Mouse (Mus musculus): ENCODE data around the gene Cox6a1. TPM values are rescaled to one million over a fixed set of nuclear protein-coding genes. Genes with fewer than 3 reads are reported as not detected.
A peak's percentile ranks its signal among the peaks of the same experiment; 100 is the strongest.
"Not testable (repeated sequence)": the region's sequence is repeated elsewhere in the genome, so short reads cannot be mapped to it uniquely, and the experiment has no call there.

Gene Cox6a1
- polyA plus RNA-seq, 1 experiment from 2014 or later = 911 TPM

DNA sequence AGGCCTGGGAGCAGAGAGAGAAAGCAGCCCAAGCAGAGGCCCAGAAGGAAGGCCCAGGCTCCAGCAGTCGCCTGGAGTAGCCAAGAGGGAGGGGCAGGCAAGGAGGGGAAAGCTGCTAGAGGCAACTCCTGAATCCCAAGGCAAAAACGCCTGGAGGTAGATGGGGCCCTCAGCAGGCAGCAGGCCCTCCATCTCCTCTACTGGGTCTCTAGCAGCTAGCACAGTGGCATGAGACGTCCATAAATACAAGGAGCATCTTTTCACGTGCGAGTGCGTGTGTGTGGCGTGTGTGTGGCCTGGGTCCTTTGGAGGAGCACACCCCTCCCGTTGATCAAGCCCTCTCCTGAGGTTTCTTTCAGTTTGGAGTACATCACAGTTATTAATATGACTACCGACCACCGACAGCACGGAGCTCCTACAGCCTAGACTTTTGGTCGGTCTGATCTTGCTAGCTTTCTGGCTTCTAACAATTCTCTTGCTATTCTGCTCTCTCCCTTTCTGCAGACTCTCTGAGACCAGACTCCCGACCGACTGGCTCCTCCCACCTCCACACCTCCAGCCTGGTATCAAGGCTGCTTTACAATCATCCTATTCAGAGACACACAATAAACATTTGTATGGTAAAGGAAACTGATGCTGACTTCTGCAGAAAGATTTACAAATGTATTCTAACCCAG is 31.7 kb downstream of the Cox6a1 start:
- Histone ChIP-seq H3K27me3 (ENCODE audit: control insufficient read depth, insufficient read depth, low read length) (no peaks in the 10 kb centered on the region), H3K27ac (ENCODE audit: low read depth, low read length) (peak overlapping the region; percentile 52; the same call in 1 of the 2 replicates), H3K4me1 (ENCODE audit: control insufficient read depth, insufficient read depth, low read length) (peaks cover 37% of the 10 kb centered on the region), H3K4me2 (replicated peaks; ENCODE audit: low read depth, low read length) (peak overlapping the region; percentile 13), H3K9me3 (ENCODE audit: control insufficient read depth, low read length) (no peaks in the 10 kb centered on the region), H3K9ac (ENCODE audit: low read depth, low read length) (peak overlapping the region; percentile 18), H3K36me3 (ENCODE audit: control insufficient read depth, insufficient read depth, low read length) (no peaks in the 10 kb centered on the region), H3K4me3 (ENCODE audit: low read length) (no peak overlapping the region)
- 10% methylated on average over 14 of the region's 14 CpGs for WGBS
- ATAC-seq (ENCODE audit: low FRiP score, low TSS enrichment) = no peak

DNA sequence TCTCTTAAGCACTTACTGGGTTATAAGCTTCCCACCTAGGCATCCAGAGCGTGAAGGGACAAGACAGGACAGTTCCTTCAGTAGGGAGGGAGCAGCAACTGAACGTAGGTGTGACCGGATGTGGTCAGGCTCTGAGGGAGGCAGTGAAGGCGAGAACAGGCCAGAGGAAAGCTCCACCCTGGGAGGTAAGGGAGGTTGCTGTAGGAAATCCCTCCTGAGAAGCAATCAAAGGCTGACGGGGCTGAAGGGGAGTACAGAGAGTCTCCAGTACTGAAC is 35.2 kb downstream of the Cox6a1 start:
- Histone ChIP-seq H3K27ac (ENCODE audit: low read depth, low read length) (no peak overlapping the region), H3K9me3 (ENCODE audit: control insufficient read depth, low read length) (no peaks in the 10 kb centered on the region), H3K36me3 (ENCODE audit: control insufficient read depth, insufficient read depth, low read length) (no peaks in the 10 kb centered on the region), H3K4me2 (replicated peaks; ENCODE audit: low read depth, low read length) (no peak overlapping the region), H3K4me1 (ENCODE audit: control insufficient read depth, insufficient read depth, low read length) (peaks cover 31% of the 10 kb centered on the region), H3K27me3 (ENCODE audit: control insufficient read depth, insufficient read depth, low read length) (no peaks in the 10 kb centered on the region), H3K9ac (ENCODE audit: low read depth, low read length) (no peak overlapping the region), H3K4me3 (ENCODE audit: low read length) (no peak overlapping the region)
- 42% methylated on average over 5 of the region's 5 CpGs for WGBS
- ATAC-seq (ENCODE audit: low FRiP score, low TSS enrichment) = no peak

- Histone ChIP-seq H3K27me3 (ENCODE audit: control insufficient read depth, insufficient read depth, low read length) (no peaks in the 10 kb centered on the region), H3K4me2 (replicated peaks; ENCODE audit: low read depth, low read length) (no peak overlapping the region), H3K9ac (ENCODE audit: low read depth, low read length) (no peak overlapping the region), H3K27ac (ENCODE audit: low read depth, low read length) (no peak overlapping the region), H3K36me3 (ENCODE audit: control insufficient read depth, insufficient read depth, low read length) (no peaks in the 10 kb centered on the region), H3K9me3 (ENCODE audit: control insufficient read depth, low read length) (no peaks in the 10 kb centered on the region), H3K4me1 (ENCODE audit: control insufficient read depth, insufficient read depth, low read length) (peaks cover 25% of the 10 kb centered on the region), H3K4me3 (ENCODE audit: low read length) (no peak overlapping the region)
- 53% methylated on average over 10 of the region's 10 CpGs for WGBS
- no peak for ATAC-seq (ENCODE audit: low FRiP score, low TSS enrichment)
These were observed 35.7 kb downstream of the Cox6a1 start for GRCm38 (mm10) chr5:115312816-115313667.

GRCm38 (mm10) chr5:115312354-115312753 is 36.4 kb downstream of the Cox6a1 start:
- H3K27me3 ChIP-seq (ENCODE audit: control insufficient read depth, insufficient read depth, low read length) = no peaks in the 10 kb centered on the region
- no peaks in the 10 kb centered on the region for H3K36me3 ChIP-seq (ENCODE audit: control insufficient read depth, insufficient read depth, low read length)
- 85% methylated on average over 4 of the region's 4 CpGs for WGBS
- no peaks in the 10 kb centered on the region for H3K9me3 ChIP-seq (ENCODE audit: control insufficient read depth, low read length)
- peaks cover 18% of the 10 kb centered on the region for H3K4me1 ChIP-seq (ENCODE audit: control insufficient read depth, insufficient read depth, low read length)
- H3K27ac ChIP-seq (ENCODE audit: low read depth, low read length) = no peak overlapping the region
- H3K4me3 ChIP-seq (ENCODE audit: low read length) = no peak overlapping the region
- no peak overlapping the region for H3K4me2 ChIP-seq (replicated peaks; ENCODE audit: low read depth, low read length)
- no peak for ATAC-seq (ENCODE audit: low FRiP score, low TSS enrichment)
- H3K9ac ChIP-seq (ENCODE audit: low read depth, low read length) = no peak overlapping the region

- H3K9ac ChIP-seq (ENCODE audit: low read depth, low read length); H3K27ac ChIP-seq (ENCODE audit: low read depth, low read length); H3K4me2 ChIP-seq (replicated peaks; ENCODE audit: low read depth, low read length); H3K27me3 ChIP-seq (ENCODE audit: control insufficient read depth, insufficient read depth, low read length); ATAC-seq (ENCODE audit: low FRiP score, low TSS enrichment); H3K9me3 ChIP-seq (ENCODE audit: control insufficient read depth, low read length); H3K4me3 ChIP-seq (ENCODE audit: low read length): not testable (repeated sequence)
- H3K4me1 ChIP-seq (ENCODE audit: control insufficient read depth, insufficient read depth, low read length) = peaks cover 17% of the 10 kb centered on the region
- 73% methylated on average over 3 of the region's 7 CpGs for WGBS
- H3K36me3 ChIP-seq (ENCODE audit: control insufficient read depth, insufficient read depth, low read length) = peaks cover 23% of the 10 kb centered on the region
These were observed 46.6 kb downstream of the Cox6a1 start for GRCm38 (mm10) chr5:115302190-115302589.

- Histone ChIP-seq H3K9me3 (ENCODE audit: control insufficient read depth, low read length) (no peaks in the 10 kb centered on the region), H3K4me3 (ENCODE audit: low read length) (peak overlapping the region; percentile 93), H3K27ac (ENCODE audit: low read depth, low read length) (peak overlapping the region; percentile 78), H3K4me1 (ENCODE audit: control insufficient read depth, insufficient read depth, low read length) (peaks cover 17% of the 10 kb centered on the region), H3K36me3 (ENCODE audit: control insufficient read depth, insufficient read depth, low read length) (peaks cover 28% of the 10 kb centered on the region), H3K4me2 (replicated peaks; ENCODE audit: low read depth, low read length) (peak overlapping the region; percentile 78), H3K9ac (ENCODE audit: low read depth, low read length) (peak overlapping the region; percentile 60; the same call in 1 of the 2 replicates), H3K27me3 (ENCODE audit: control insufficient read depth, insufficient read depth, low read length) (no peaks in the 10 kb centered on the region)
- WGBS = 19% methylated on average over 13 of the region's 13 CpGs
- ATAC-seq (ENCODE audit: low FRiP score, low TSS enrichment) = no peak
These were observed 47.2 kb downstream of the Cox6a1 start for GRCm38 (mm10) chr5:115301615-115302014.

- peak within 1 kb of the TSS; percentile 93 for H3K4me3 ChIP-seq (ENCODE audit: low read length)
- peak within 1 kb of the TSS; percentile 95 for H3K27ac ChIP-seq (ENCODE audit: low read depth, low read length)
- peak; percentile 98 for ATAC-seq (ENCODE audit: low FRiP score, low TSS enrichment)
- H3K4me1 ChIP-seq (ENCODE audit: control insufficient read depth, insufficient read depth, low read length) = peaks cover 17% of the 10 kb centered on the region
- peak within 1 kb of the TSS; percentile 93 for H3K9ac ChIP-seq (ENCODE audit: low read depth, low read length)
- H3K36me3 ChIP-seq (ENCODE audit: control insufficient read depth, insufficient read depth, low read length) = peaks cover 34% of the 10 kb centered on the region
- no peaks in the 10 kb centered on the region for H3K27me3 ChIP-seq (ENCODE audit: control insufficient read depth, insufficient read depth, low read length)
- no peaks in the 10 kb centered on the region for H3K9me3 ChIP-seq (ENCODE audit: control insufficient read depth, low read length)
- peak within 1 kb of the TSS; percentile 78 for H3K4me2 ChIP-seq (replicated peaks; ENCODE audit: low read depth, low read length)
- under 1% methylated on average over 63 of the region's 66 CpGs for WGBS
These were observed 47.8 kb downstream of the Cox6a1 start, which contains the start of gene Dynll1 for GRCm38 (mm10) chr5:115300792-115301614. TSS of gene Dynll1 (minus strand) at chr5:115300999.

DNA sequence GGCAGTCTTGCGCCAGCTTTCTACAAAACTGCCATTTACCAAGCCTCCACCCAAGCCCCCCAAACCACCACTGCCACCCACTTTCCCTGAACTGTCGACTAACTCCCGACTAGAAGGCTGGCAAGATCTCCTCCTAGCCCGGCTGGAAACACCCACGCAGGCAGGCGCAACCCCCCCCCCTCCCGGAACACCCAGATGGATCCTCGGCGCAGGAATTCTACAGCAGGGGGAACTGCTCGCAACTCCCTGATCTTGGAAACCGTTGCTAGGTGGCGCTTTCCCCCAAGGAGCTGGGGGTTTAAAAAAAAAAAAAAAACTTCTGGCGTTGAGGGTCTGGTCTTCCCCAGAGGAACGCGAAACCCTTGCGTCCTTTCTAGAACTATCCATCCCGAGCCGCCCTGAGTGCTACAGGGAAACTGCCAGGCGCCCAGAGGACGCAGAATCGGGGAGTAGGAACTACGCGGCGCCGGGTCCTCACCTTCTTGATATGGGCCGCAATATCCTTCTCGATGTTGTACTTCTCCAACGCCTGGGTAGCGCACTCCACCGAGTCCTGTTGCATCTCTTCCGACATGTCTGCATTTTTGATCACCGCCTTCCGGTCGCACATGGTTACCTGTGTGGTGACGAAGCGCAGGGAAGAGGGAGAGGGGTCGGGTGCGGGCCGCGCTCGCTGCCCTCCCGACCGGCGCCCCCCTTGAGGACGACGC is 48.6 kb downstream of the Cox6a1 start:
- H3K4me1 ChIP-seq (ENCODE audit: control insufficient read depth, insufficient read depth, low read length) = peaks cover 17% of the 10 kb centered on the region
- ATAC-seq (ENCODE audit: low FRiP score, low TSS enrichment) = peak; percentile 1
- H3K27me3 ChIP-seq (ENCODE audit: control insufficient read depth, insufficient read depth, low read length) = no peaks in the 10 kb centered on the region
- peak overlapping the region; percentile 95 for H3K27ac ChIP-seq (ENCODE audit: low read depth, low read length)
- H3K4me2 ChIP-seq (replicated peaks; ENCODE audit: low read depth, low read length) = peak overlapping the region; percentile 78
- WGBS = under 1% methylated on average over 46 of the region's 46 CpGs
- H3K4me3 ChIP-seq (ENCODE audit: low read length) = peak overlapping the region; percentile 93
- H3K9me3 ChIP-seq (ENCODE audit: control insufficient read depth, low read length) = no peaks in the 10 kb centered on the region
- peak overlapping the region; percentile 93 for H3K9ac ChIP-seq (ENCODE audit: low read depth, low read length)
- H3K36me3 ChIP-seq (ENCODE audit: control insufficient read depth, insufficient read depth, low read length) = peaks cover 40% of the 10 kb centered on the region
